Mouse (Mus musculus): ENCODE results near the gene Slc26a1. TPM values are rescaled to one million over a fixed set of nuclear protein-coding genes. Genes with fewer than 3 reads are reported as not detected.

The Slc26a1 gene
- polyA plus RNA-seq, 1 experiment from 2014 or later, result 0.22 TPM

DNA sequence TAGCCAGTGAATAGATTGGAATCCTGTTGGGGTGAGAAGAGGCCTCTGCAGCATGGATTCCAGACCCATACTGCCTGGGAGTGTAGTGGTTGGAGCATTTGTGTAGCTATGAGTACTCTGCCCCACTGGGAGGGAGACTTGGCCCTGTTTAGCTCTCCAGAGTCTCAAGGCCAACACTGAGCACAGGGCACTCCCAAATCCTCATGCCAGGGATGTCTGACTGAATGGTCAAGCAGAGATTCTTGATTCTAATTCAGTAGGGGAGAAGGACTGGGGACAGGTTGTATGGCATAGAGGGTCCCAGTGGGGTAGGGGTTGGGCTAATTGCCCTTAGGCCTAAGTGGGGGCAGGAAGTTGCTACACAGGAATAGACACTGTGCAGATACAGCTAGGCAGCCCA, 38.3 kb upstream of the Slc26a1 start:
- H3K4me1 ChIP-seq (replicated peaks; ENCODE audit: control insufficient read depth, insufficient read depth), result no peaks in the 10 kb centered on the region
- no peak for TF ChIP-seq EP300 (optimal IDR thresholded peaks at IDR 0.05)
- no peak for TF ChIP-seq CTCF (IDR thresholded peaks at IDR 0.05; ENCODE audit: low read depth)
- no peaks in the 10 kb centered on the region for H3K27me3 ChIP-seq (ENCODE audit: control insufficient read depth, insufficient read depth, low read length)
- no peak overlapping the region for H3K9ac ChIP-seq (ENCODE audit: low read length)
- H3K4me2 ChIP-seq (replicated peaks; ENCODE audit: low read depth), result no peak overlapping the region
- H3K36me3 ChIP-seq (ENCODE audit: control insufficient read depth, insufficient read depth, low read length), result no peaks in the 10 kb centered on the region
- H3K4me3 ChIP-seq (ENCODE audit: low read depth, low read length), result no peak overlapping the region
- no peaks in the 10 kb centered on the region for H3K9me3 ChIP-seq (ENCODE audit: control insufficient read depth, low read length)
- 0 out of 2 replicates have a peak overlapping the region, but pooled peaks have one; percentile 31 for H3K27ac ChIP-seq (replicated peaks)
- ATAC-seq (ENCODE audit: low FRiP score, low TSS enrichment) (no peak), DNase-seq (ENCODE audit: low spot score) (no peak)

DNA sequence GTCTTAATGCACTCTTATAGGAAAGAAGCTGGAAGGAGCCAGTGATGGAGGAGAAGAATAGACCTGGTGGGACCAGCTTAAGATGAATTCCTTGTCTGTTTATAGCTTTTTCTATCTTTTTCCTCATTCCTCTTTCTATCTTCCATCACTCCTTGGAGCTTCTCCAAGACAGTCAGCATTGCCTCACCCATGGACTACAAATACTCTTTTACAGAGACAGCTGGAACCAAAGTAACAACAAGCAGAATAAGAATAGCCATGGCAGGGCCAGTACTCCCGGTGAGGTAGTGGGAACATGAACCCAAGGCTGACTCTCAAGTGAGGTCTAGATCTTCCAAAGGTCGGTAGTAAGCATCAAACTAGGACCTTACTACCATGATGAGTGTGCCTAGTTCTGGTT, 37.7 kb upstream of the Slc26a1 start:
- H3K27me3 ChIP-seq (ENCODE audit: control insufficient read depth, insufficient read depth, low read length), result no peaks in the 10 kb centered on the region
- no peak overlapping the region for H3K27ac ChIP-seq (replicated peaks)
- no peaks in the 10 kb centered on the region for H3K36me3 ChIP-seq (ENCODE audit: control insufficient read depth, insufficient read depth, low read length)
- 93% methylated on average over 2 of the region's 2 CpGs for WGBS
- no peak overlapping the region for H3K4me2 ChIP-seq (replicated peaks; ENCODE audit: low read depth)
- no peak for ATAC-seq (ENCODE audit: low FRiP score, low TSS enrichment)
- H3K4me3 ChIP-seq (ENCODE audit: low read depth, low read length), result no peak overlapping the region
- H3K9ac ChIP-seq (ENCODE audit: low read length), result no peak overlapping the region
- no peaks in the 10 kb centered on the region for H3K4me1 ChIP-seq (replicated peaks; ENCODE audit: control insufficient read depth, insufficient read depth)
- no peak for DNase-seq (ENCODE audit: low spot score)
- no peak for TF ChIP-seq EP300 (optimal IDR thresholded peaks at IDR 0.05)
- no peaks in the 10 kb centered on the region for H3K9me3 ChIP-seq (ENCODE audit: control insufficient read depth, low read length)

DNA sequence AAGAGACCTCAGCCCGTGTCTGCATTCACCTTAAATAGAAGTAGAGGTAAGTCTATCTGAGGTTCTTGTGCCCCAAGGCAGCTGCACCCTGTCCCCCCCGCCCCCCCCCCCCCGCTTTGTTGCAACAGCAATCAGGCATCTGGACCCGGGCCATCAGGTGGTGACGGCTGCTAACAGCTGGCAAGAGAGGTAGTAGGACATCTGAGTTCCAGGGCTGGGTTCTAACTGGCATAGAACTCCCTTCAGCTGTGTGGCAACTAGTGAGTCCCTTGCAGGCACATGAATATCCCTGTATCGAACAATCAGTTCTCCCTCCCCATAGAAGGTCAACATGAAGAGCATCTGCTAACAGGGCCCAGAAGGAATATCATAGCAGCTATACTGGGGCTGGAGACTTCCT, 36.6 kb upstream of the Slc26a1 start:
- H3K9ac ChIP-seq (ENCODE audit: low read length), result no peak overlapping the region
- no peaks in the 10 kb centered on the region for H3K36me3 ChIP-seq (ENCODE audit: control insufficient read depth, insufficient read depth, low read length)
- DNase-seq (ENCODE audit: low spot score) (no peak), ATAC-seq (ENCODE audit: low FRiP score, low TSS enrichment) (no peak)
- H3K4me1 ChIP-seq (replicated peaks; ENCODE audit: control insufficient read depth, insufficient read depth), result no peaks in the 10 kb centered on the region
- H3K9me3 ChIP-seq (ENCODE audit: control insufficient read depth, low read length), result no peaks in the 10 kb centered on the region
- H3K4me3 ChIP-seq (ENCODE audit: low read depth, low read length), result no peak overlapping the region
- no peak overlapping the region for H3K27ac ChIP-seq (replicated peaks)
- no peaks in the 10 kb centered on the region for H3K27me3 ChIP-seq (ENCODE audit: control insufficient read depth, insufficient read depth, low read length)
- TF ChIP-seq CTCF (IDR thresholded peaks at IDR 0.05; ENCODE audit: low read depth), result no peak
- TF ChIP-seq EP300 (optimal IDR thresholded peaks at IDR 0.05), result no peak
- no peak overlapping the region for H3K4me2 ChIP-seq (replicated peaks; ENCODE audit: low read depth)
- WGBS, result 84% methylated on average over 6 of the region's 6 CpGs

DNA sequence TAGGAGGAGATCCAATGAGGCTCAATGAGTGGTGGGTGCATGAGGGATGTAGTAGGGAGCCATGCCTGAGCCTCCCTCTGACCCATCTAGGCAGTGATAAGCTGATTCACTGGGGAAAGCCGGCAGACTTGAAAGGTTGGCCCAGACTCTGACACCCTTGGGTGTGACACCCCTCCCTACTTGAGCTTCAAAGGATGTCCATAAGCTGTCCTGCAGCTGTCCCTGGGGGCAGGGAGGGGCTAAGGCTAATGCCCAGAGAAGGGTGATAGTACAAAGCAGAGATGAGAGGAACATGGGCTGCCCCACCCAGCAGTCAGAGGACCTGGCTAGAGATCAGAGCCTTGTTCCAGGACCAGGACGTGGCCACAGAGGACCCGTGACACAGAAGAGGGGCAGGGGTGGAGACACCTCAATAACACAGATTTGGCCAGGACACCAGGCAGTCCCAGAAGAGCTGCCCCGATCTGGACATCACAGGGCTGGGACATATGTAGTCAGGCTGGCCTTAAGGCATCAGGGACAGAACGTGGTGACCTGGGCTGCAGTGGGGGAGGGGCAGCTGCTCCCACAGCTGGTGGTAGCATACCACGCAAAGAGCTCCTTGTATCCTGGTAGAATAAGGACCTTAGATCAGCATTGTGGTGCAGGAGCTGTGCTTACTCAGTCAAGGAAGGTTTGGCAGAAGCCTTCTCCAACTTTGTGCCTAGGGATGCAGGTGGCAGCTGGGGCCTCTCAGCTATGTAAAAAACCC, 33.8 kb upstream of the Slc26a1 start:
- no peak for DNase-seq (ENCODE audit: low spot score)
- H3K36me3 ChIP-seq (ENCODE audit: control insufficient read depth, insufficient read depth, low read length), result peaks cover 8% of the 10 kb centered on the region; the same call in 1 of the 2 replicates
- H3K9ac ChIP-seq (ENCODE audit: low read length), result no peak overlapping the region
- no peak overlapping the region for H3K4me3 ChIP-seq (ENCODE audit: low read depth, low read length)
- 46% methylated on average over 6 of the region's 6 CpGs for WGBS
- no peaks in the 10 kb centered on the region for H3K27me3 ChIP-seq (ENCODE audit: control insufficient read depth, insufficient read depth, low read length)
- TF ChIP-seq EP300 (optimal IDR thresholded peaks at IDR 0.05) (no peak), CTCF (IDR thresholded peaks at IDR 0.05; ENCODE audit: low read depth) (no peak)
- no peaks in the 10 kb centered on the region for H3K9me3 ChIP-seq (ENCODE audit: control insufficient read depth, low read length)
- no peak overlapping the region for H3K27ac ChIP-seq (replicated peaks)
- peak; percentile 14; the same call in 1 of the 2 replicates for ATAC-seq (ENCODE audit: low FRiP score, low TSS enrichment)
- no peak overlapping the region for H3K4me2 ChIP-seq (replicated peaks; ENCODE audit: low read depth)
- no peaks in the 10 kb centered on the region for H3K4me1 ChIP-seq (replicated peaks; ENCODE audit: control insufficient read depth, insufficient read depth)

DNA sequence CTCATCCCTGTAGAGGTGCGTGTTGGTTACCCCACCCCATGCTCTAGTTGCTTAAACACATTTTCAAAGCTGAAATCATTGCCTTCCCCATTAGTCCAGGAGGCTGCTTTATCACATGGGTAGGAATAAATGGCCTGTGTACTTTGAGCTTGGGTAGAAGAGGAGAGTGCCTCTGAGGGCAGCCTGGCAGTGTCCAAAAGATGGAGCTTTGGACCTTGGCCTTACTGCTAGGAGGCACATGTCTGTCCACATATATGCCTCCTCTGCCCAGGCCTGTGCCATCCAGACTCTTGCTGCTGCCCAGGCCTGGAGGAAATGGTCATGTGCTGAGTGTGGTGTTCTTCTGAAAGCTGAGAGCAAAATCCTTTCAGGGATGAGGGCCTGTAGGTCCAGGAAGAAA, 33.0 kb upstream of the Slc26a1 start:
- DNase-seq (ENCODE audit: low spot score) (no peak), ATAC-seq (ENCODE audit: low FRiP score, low TSS enrichment) (no peak)
- Histone ChIP-seq H3K4me1 (replicated peaks; ENCODE audit: control insufficient read depth, insufficient read depth) (0 out of 2 replicates have a peak, but pooled peaks cover 2% of the 10 kb centered on the region), H3K27ac (replicated peaks) (no peak overlapping the region), H3K9me3 (ENCODE audit: control insufficient read depth, low read length) (no peaks in the 10 kb centered on the region), H3K4me3 (ENCODE audit: low read depth, low read length) (no peak overlapping the region), H3K27me3 (ENCODE audit: control insufficient read depth, insufficient read depth, low read length) (no peaks in the 10 kb centered on the region), H3K36me3 (ENCODE audit: control insufficient read depth, insufficient read depth, low read length) (peaks cover 8% of the 10 kb centered on the region; the same call in 1 of the 2 replicates), H3K9ac (ENCODE audit: low read length) (no peak overlapping the region), H3K4me2 (replicated peaks; ENCODE audit: low read depth) (no peak overlapping the region)
- 95% methylated on average over 1 of the region's 1 CpGs for WGBS
- TF ChIP-seq EP300 (optimal IDR thresholded peaks at IDR 0.05), result no peak
- TF ChIP-seq CTCF (IDR thresholded peaks at IDR 0.05; ENCODE audit: low read depth), result no peak

DNA sequence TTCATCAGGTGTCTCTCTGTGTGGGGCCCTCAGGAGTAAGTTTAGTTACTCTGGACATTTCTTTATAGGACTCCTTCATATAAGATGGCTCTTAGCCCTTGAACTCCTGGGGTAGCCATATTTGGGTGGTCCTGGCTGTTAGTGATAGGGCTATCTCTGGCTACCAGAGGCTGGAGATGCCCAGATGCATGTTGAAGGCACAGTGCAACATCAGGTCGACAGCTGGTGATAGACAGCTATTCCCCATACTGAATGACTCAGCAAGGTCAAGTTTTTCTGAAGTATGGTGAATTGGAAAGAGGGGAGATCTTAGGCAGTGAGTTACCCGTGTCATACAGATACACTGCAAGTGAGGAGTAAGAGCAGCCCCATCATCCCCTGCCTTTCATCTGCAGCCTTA, 32.4 kb upstream of the Slc26a1 start:
- H3K9me3 ChIP-seq (ENCODE audit: control insufficient read depth, low read length), result no peaks in the 10 kb centered on the region
- ATAC-seq (ENCODE audit: low FRiP score, low TSS enrichment), result no peak
- WGBS, result 85% methylated on average over 2 of the region's 2 CpGs

More for the DNA sequence above, 32.4 kb upstream of the Slc26a1 start:
- H3K27ac ChIP-seq (replicated peaks), result no peak overlapping the region
- H3K4me2 ChIP-seq (replicated peaks; ENCODE audit: low read depth), result no peak overlapping the region
- no peak for DNase-seq (ENCODE audit: low spot score)
- H3K4me3 ChIP-seq (ENCODE audit: low read depth, low read length), result no peak overlapping the region
- TF ChIP-seq EP300 (optimal IDR thresholded peaks at IDR 0.05) (no peak), CTCF (IDR thresholded peaks at IDR 0.05; ENCODE audit: low read depth) (no peak)
- H3K4me1 ChIP-seq (replicated peaks; ENCODE audit: control insufficient read depth, insufficient read depth), result 0 out of 2 replicates have a peak, but pooled peaks cover 2% of the 10 kb centered on the region
- H3K9ac ChIP-seq (ENCODE audit: low read length), result no peak overlapping the region
- no peaks in the 10 kb centered on the region for H3K27me3 ChIP-seq (ENCODE audit: control insufficient read depth, insufficient read depth, low read length)
- peaks cover 8% of the 10 kb centered on the region; the same call in 1 of the 2 replicates for H3K36me3 ChIP-seq (ENCODE audit: control insufficient read depth, insufficient read depth, low read length)

Measured in stomach, postnatal 0 days (tissue).